Mouse (Mus musculus): ENCODE measurements around the gene Cd84. TPM values are rescaled to one million over a fixed set of nuclear protein-coding genes. Genes with fewer than 3 reads are reported as not detected.
A peak's percentile ranks its signal among the peaks of the same experiment; 100 is the strongest.
"Not testable (repeated sequence)": the region's sequence is repeated elsewhere in the genome, so short reads cannot be mapped to it uniquely, and the experiment has no call there.

The Cd84 gene
- polyA plus RNA-seq (2015; fragmentation: Nextera tagmentation; extraction: Ambion mirVana), result 0.82 and 0.86 TPM in 2 replicates

- Histone ChIP-seq H3K36me3 (ENCODE audit: control insufficient read depth, insufficient read depth) (no peaks in the 10 kb centered on the region), H3K4me1 (replicated peaks; ENCODE audit: control insufficient read depth, insufficient read depth, low read length) (no peaks in the 10 kb centered on the region), H3K27me3 (replicated peaks; ENCODE audit: control insufficient read depth, insufficient read depth, low read length) (no peaks in the 10 kb centered on the region), H3K4me3 (replicated peaks; ENCODE audit: low read length) (no peak within 1 kb of the TSS), H3K27ac (ENCODE audit: low read length) (no peak within 1 kb of the TSS), H3K9me3 (ENCODE audit: control insufficient read depth, low read length) (no peaks in the 10 kb centered on the region), H3K9ac (replicated peaks; ENCODE audit: low read depth, low read length) (no peak within 1 kb of the TSS), H3K4me2 (ENCODE audit: low read length) (no peak within 1 kb of the TSS)
- no peak for ATAC-seq
- WGBS, result 87% methylated on average over 3 of the region's 3 CpGs
Observed at GRCm38 (mm10) chr1:171839488-171839887, at the start of gene Cd84. TSS of gene Cd84 (plus strand) at chr1:171839697.

- WGBS, result 89% methylated on average over 3 of the region's 3 CpGs
- no peaks in the 10 kb centered on the region for H3K36me3 ChIP-seq (ENCODE audit: control insufficient read depth, insufficient read depth)
- H3K4me1 ChIP-seq (replicated peaks; ENCODE audit: control insufficient read depth, insufficient read depth, low read length), result no peaks in the 10 kb centered on the region
- no peak for ATAC-seq
- H3K4me3 ChIP-seq (replicated peaks; ENCODE audit: low read length), result no peak overlapping the region
- H3K4me2 ChIP-seq (ENCODE audit: low read length), result no peak overlapping the region
- H3K27me3 ChIP-seq (replicated peaks; ENCODE audit: control insufficient read depth, insufficient read depth, low read length), result no peaks in the 10 kb centered on the region
- no peak overlapping the region for H3K9ac ChIP-seq (replicated peaks; ENCODE audit: low read depth, low read length)
- no peaks in the 10 kb centered on the region for H3K9me3 ChIP-seq (ENCODE audit: control insufficient read depth, low read length)
- no peak overlapping the region for H3K27ac ChIP-seq (ENCODE audit: low read length)
Observed at GRCm38 (mm10) chr1:171791491-171791890, 48.0 kb upstream of the Cd84 start.

- Histone ChIP-seq H3K27ac (ENCODE audit: low read length) (no peak overlapping the region), H3K9ac (replicated peaks; ENCODE audit: low read depth, low read length) (no peak overlapping the region), H3K4me3 (replicated peaks; ENCODE audit: low read length) (no peak overlapping the region), H3K4me1 (replicated peaks; ENCODE audit: control insufficient read depth, insufficient read depth, low read length) (no peaks in the 10 kb centered on the region), H3K9me3 (ENCODE audit: control insufficient read depth, low read length) (no peaks in the 10 kb centered on the region), H3K4me2 (ENCODE audit: low read length) (no peak overlapping the region), H3K27me3 (replicated peaks; ENCODE audit: control insufficient read depth, insufficient read depth, low read length) (no peaks in the 10 kb centered on the region), H3K36me3 (ENCODE audit: control insufficient read depth, insufficient read depth) (no peaks in the 10 kb centered on the region)
- no peak for ATAC-seq
- 73% methylated on average over 2 of the region's 2 CpGs for WGBS
Observed at GRCm38 (mm10) chr1:171796185-171796584, 43.3 kb upstream of the Cd84 start.

- no peak for ATAC-seq
- Histone ChIP-seq H3K4me1 (replicated peaks; ENCODE audit: control insufficient read depth, insufficient read depth, low read length) (no peaks in the 10 kb centered on the region), H3K4me3 (replicated peaks; ENCODE audit: low read length) (no peak overlapping the region), H3K9me3 (ENCODE audit: control insufficient read depth, low read length) (no peaks in the 10 kb centered on the region), H3K9ac (replicated peaks; ENCODE audit: low read depth, low read length) (no peak overlapping the region), H3K36me3 (ENCODE audit: control insufficient read depth, insufficient read depth) (no peaks in the 10 kb centered on the region), H3K4me2 (ENCODE audit: low read length) (no peak overlapping the region), H3K27ac (ENCODE audit: low read length) (no peak overlapping the region), H3K27me3 (replicated peaks; ENCODE audit: control insufficient read depth, insufficient read depth, low read length) (no peaks in the 10 kb centered on the region)
- 75% methylated on average over 1 of the region's 1 CpGs for WGBS
Observed at GRCm38 (mm10) chr1:171797840-171798239, 41.7 kb upstream of the Cd84 start.

GRCm38 (mm10) chr1:171799648-171800047 is 39.8 kb upstream of the Cd84 start:
- no peak overlapping the region for H3K4me3 ChIP-seq (replicated peaks; ENCODE audit: low read length)
- no peaks in the 10 kb centered on the region for H3K9me3 ChIP-seq (ENCODE audit: control insufficient read depth, low read length)
- H3K27me3 ChIP-seq (replicated peaks; ENCODE audit: control insufficient read depth, insufficient read depth, low read length), result no peaks in the 10 kb centered on the region
- 88% methylated on average over 4 of the region's 4 CpGs for WGBS
- no peak overlapping the region for H3K4me2 ChIP-seq (ENCODE audit: low read length)
- H3K27ac ChIP-seq (ENCODE audit: low read length), result no peak overlapping the region
- no peaks in the 10 kb centered on the region for H3K36me3 ChIP-seq (ENCODE audit: control insufficient read depth, insufficient read depth)
- no peak overlapping the region for H3K9ac ChIP-seq (replicated peaks; ENCODE audit: low read depth, low read length)
- no peaks in the 10 kb centered on the region for H3K4me1 ChIP-seq (replicated peaks; ENCODE audit: control insufficient read depth, insufficient read depth, low read length)
- no peak for ATAC-seq

GRCm38 (mm10) chr1:171811048-171811447 is 28.4 kb upstream of the Cd84 start:
- H3K36me3 ChIP-seq (ENCODE audit: control insufficient read depth, insufficient read depth); ATAC-seq; H3K4me1 ChIP-seq (replicated peaks; ENCODE audit: control insufficient read depth, insufficient read depth, low read length); H3K27ac ChIP-seq (ENCODE audit: low read length); H3K4me3 ChIP-seq (replicated peaks; ENCODE audit: low read length); H3K4me2 ChIP-seq (ENCODE audit: low read length); H3K27me3 ChIP-seq (replicated peaks; ENCODE audit: control insufficient read depth, insufficient read depth, low read length); H3K9me3 ChIP-seq (ENCODE audit: control insufficient read depth, low read length); H3K9ac ChIP-seq (replicated peaks; ENCODE audit: low read depth, low read length): not testable (repeated sequence)
- 92% methylated on average over 1 of the region's 1 CpGs for WGBS

- no peaks in the 10 kb centered on the region for H3K4me1 ChIP-seq (replicated peaks; ENCODE audit: control insufficient read depth, insufficient read depth, low read length)
- H3K4me2 ChIP-seq (ENCODE audit: low read length), result no peak overlapping the region
- H3K36me3 ChIP-seq (ENCODE audit: control insufficient read depth, insufficient read depth), result no peaks in the 10 kb centered on the region
- ATAC-seq, result peak; percentile 99
- no peaks in the 10 kb centered on the region for H3K27me3 ChIP-seq (replicated peaks; ENCODE audit: control insufficient read depth, insufficient read depth, low read length)
- H3K9ac ChIP-seq (replicated peaks; ENCODE audit: low read depth, low read length), result no peak overlapping the region
- H3K27ac ChIP-seq (ENCODE audit: low read length), result no peak overlapping the region
- WGBS, result 10% methylated on average over 8 of the region's 8 CpGs
- H3K9me3 ChIP-seq (ENCODE audit: control insufficient read depth, low read length), result no peaks in the 10 kb centered on the region
- no peak overlapping the region for H3K4me3 ChIP-seq (replicated peaks; ENCODE audit: low read length)
Observed at GRCm38 (mm10) chr1:171815545-171816439, 23.7 kb upstream of the Cd84 start.

- 88% methylated on average over 4 of the region's 4 CpGs for WGBS
- Histone ChIP-seq H3K27ac (ENCODE audit: low read length) (no peak overlapping the region), H3K27me3 (replicated peaks; ENCODE audit: control insufficient read depth, insufficient read depth, low read length) (no peaks in the 10 kb centered on the region), H3K4me2 (ENCODE audit: low read length) (no peak overlapping the region), H3K4me1 (replicated peaks; ENCODE audit: control insufficient read depth, insufficient read depth, low read length) (no peaks in the 10 kb centered on the region), H3K9me3 (ENCODE audit: control insufficient read depth, low read length) (no peaks in the 10 kb centered on the region), H3K36me3 (ENCODE audit: control insufficient read depth, insufficient read depth) (no peaks in the 10 kb centered on the region), H3K4me3 (replicated peaks; ENCODE audit: low read length) (no peak overlapping the region), H3K9ac (replicated peaks; ENCODE audit: low read depth, low read length) (no peak overlapping the region)
- ATAC-seq, result no peak
Observed at GRCm38 (mm10) chr1:171816991-171817390, 22.5 kb upstream of the Cd84 start.

GRCm38 (mm10) chr1:171821331-171821730 is 18.2 kb upstream of the Cd84 start:
- no peak overlapping the region for H3K9ac ChIP-seq (replicated peaks; ENCODE audit: low read depth, low read length)
- no peak overlapping the region for H3K27ac ChIP-seq (ENCODE audit: low read length)
- H3K4me1 ChIP-seq (replicated peaks; ENCODE audit: control insufficient read depth, insufficient read depth, low read length), result no peaks in the 10 kb centered on the region
- H3K9me3 ChIP-seq (ENCODE audit: control insufficient read depth, low read length), result no peaks in the 10 kb centered on the region
- no peaks in the 10 kb centered on the region for H3K36me3 ChIP-seq (ENCODE audit: control insufficient read depth, insufficient read depth)
- 20% methylated on average over 1 of the region's 1 CpGs for WGBS
- no peaks in the 10 kb centered on the region for H3K27me3 ChIP-seq (replicated peaks; ENCODE audit: control insufficient read depth, insufficient read depth, low read length)
- H3K4me2 ChIP-seq (ENCODE audit: low read length), result no peak overlapping the region
- H3K4me3 ChIP-seq (replicated peaks; ENCODE audit: low read length), result no peak overlapping the region
- ATAC-seq, result no peak
